15 mouse cellular contexts compared by ENCODE assay signal in genomic region chr11:83016093-83016492, GRCm38 (mm10).
"Had no signal": no experiment of that assay in that cellular context is flagged by ENCODE, and none has a peak within 500 bp of the region (broad histone marks: within the 10 kb centered on the region; RNA-seq: fewer than 3 reads in every experiment).

No protein-coding gene starts in this region.

- H3K9me3 ChIP-seq: kidney, embryonic 15.5 days; limb, embryonic 10.5 days; liver, embryonic 15.5 days; midbrain, embryonic 10.5 days; midbrain, embryonic 15.5 days had no signal

- ATAC-seq: inflammation-experienced regulatory T-cells, adult 6 months; intestine, postnatal 0 days; lung, postnatal 0 days; midbrain, embryonic 15.5 days had no signal

- H3K36me3 ChIP-seq: kidney, embryonic 15.5 days; limb, embryonic 10.5 days; liver, embryonic 15.5 days; midbrain, embryonic 10.5 days; midbrain, embryonic 15.5 days had no signal

- H3K27me3 ChIP-seq: kidney, embryonic 15.5 days; liver, embryonic 15.5 days; midbrain, embryonic 15.5 days had no signal

- H3K9ac ChIP-seq: kidney, embryonic 15.5 days; liver, embryonic 15.5 days; midbrain, embryonic 15.5 days had no signal

- H3K27ac ChIP-seq: kidney, embryonic 15.5 days; left cerebral cortex, adult 2 months; limb, embryonic 10.5 days; liver, embryonic 15.5 days; midbrain, embryonic 10.5 days; midbrain, embryonic 15.5 days had no signal

- H3K4me2 ChIP-seq: kidney, embryonic 15.5 days; liver, embryonic 11.5 days; liver, embryonic 15.5 days; midbrain, embryonic 15.5 days had no signal

- H3K4me3 ChIP-seq: kidney, embryonic 15.5 days; left cerebral cortex, adult 2 months; limb, embryonic 10.5 days; liver, embryonic 15.5 days; midbrain, embryonic 10.5 days; midbrain, embryonic 15.5 days had no signal

- DNase-seq: kidney, postnatal 25 days; lung, adult 2 months; lung, postnatal 36 days; thymus, adult 18-20 months; thymus, postnatal 36 days had no signal

- H3K4me1 ChIP-seq: kidney, embryonic 15.5 days; limb, embryonic 10.5 days; liver, embryonic 15.5 days; midbrain, embryonic 10.5 days; midbrain, embryonic 15.5 days had no signal
